Mouse (Mus musculus): ENCODE measurements around the gene Vmn1r21. TPM values are rescaled to one million over a fixed set of nuclear protein-coding genes. Genes with fewer than 3 reads are reported as not detected.

Gene Vmn1r21
- total and polyA plus RNA-seq, 2 experiments from 2014 or later = not detected

DNA sequence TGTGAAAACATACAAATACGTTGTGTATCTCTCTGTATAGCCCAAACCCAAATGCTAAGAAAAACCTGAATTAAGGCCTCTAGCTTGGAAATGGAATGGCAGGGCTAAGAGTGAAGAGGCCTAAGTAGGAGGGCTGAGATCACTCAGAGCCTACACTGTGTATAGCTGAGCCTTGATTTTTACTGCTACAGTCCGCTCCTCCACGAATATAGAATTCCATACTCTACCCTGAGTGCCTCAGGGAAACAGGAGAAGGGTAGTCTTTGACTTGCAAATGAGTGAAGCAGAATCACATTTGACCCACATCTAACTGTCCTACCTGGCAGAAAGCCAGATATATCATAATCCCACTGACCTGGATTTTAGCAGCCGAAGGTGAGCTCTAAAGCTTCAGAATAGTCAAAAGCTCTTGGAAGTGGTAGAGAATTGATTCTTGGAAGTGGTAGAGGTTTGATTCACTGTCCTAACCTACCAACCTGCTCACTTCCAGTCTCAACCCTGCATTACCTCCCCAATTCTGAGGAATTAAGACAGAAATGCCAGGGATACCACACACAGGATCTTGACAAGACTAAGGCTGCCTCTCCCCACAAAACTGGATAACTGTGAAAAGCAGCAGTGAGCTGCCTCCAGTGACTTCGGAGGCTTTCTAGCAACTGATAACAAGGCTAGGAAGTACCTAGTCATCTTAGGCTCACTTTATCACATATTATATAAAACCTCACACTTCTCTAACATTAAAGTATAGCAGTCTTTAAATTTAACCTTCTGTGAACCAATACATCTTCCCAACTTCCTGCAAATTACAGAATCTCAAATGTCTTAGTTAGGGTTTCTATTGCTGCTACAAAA is 44.7 kb downstream of the Vmn1r21 start:
- DNase-seq (ENCODE audit: low spot score) = no peak
- no peak overlapping the region for H3K4me2 ChIP-seq (ENCODE audit: low read depth, low read length, poor library complexity, severe bottlenecking)
- H3K36me3 ChIP-seq (ENCODE audit: insufficient read depth, low read length) = peaks cover 2% of the 10 kb centered on the region; the same call in 1 of the 2 replicates
- no peaks in the 10 kb centered on the region for H3K27me3 ChIP-seq (ENCODE audit: insufficient read depth, low read length)
- no peak for ATAC-seq (ENCODE audit: low FRiP score)
- TF ChIP-seq CTCF (IDR thresholded peaks at IDR 0.05) = no peak
- WGBS = 76% methylated on average over 5 of the region's 5 CpGs
- H3K27ac ChIP-seq (ENCODE audit: low read depth, low read length) = no peak overlapping the region
- H3K4me1 ChIP-seq (ENCODE audit: insufficient read depth, low read length) = no peaks in the 10 kb centered on the region
- no peaks in the 10 kb centered on the region for H3K9me3 ChIP-seq (ENCODE audit: low read length)
- no peak overlapping the region for H3K9ac ChIP-seq (replicated peaks; ENCODE audit: low read length, poor library complexity, severe bottlenecking)
- H3K4me3 ChIP-seq (ENCODE audit: low read depth, low read length) = no peak overlapping the region

DNA sequence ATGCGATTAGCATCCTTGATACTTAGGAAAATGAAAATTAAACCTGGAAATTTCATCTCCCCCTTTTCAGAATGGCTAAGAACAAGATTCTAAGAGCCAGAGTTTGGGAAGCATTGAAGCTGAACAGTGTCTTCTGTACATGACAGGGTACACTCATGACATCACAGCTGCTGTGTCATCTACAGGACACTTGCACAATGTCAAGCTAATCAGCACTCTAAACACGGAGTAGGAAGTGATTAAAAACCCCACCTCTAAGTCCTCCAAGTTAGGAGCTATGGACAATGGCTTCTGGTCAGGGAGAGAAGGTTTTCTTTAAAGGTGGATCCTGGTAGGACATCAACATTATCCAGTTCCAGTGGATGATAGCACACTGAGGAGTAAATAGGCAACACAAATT is 47.0 kb downstream of the Vmn1r21 start:
- no peaks in the 10 kb centered on the region for H3K27me3 ChIP-seq (ENCODE audit: insufficient read depth, low read length)
- no peak for TF ChIP-seq CTCF (IDR thresholded peaks at IDR 0.05)
- H3K36me3 ChIP-seq (ENCODE audit: insufficient read depth, low read length) = peaks cover 2% of the 10 kb centered on the region; the same call in 1 of the 2 replicates
- no peaks in the 10 kb centered on the region for H3K9me3 ChIP-seq (ENCODE audit: low read length)
- no peak overlapping the region for H3K9ac ChIP-seq (replicated peaks; ENCODE audit: low read length, poor library complexity, severe bottlenecking)
- DNase-seq (ENCODE audit: low spot score) (no peak), ATAC-seq (ENCODE audit: low FRiP score) (no peak)
- no peak overlapping the region for H3K4me3 ChIP-seq (ENCODE audit: low read depth, low read length)
- no peaks in the 10 kb centered on the region for H3K4me1 ChIP-seq (ENCODE audit: insufficient read depth, low read length)
- 85% methylated on average over 2 of the region's 2 CpGs for WGBS
- no peak overlapping the region for H3K4me2 ChIP-seq (ENCODE audit: low read depth, low read length, poor library complexity, severe bottlenecking)
- H3K27ac ChIP-seq (ENCODE audit: low read depth, low read length) = no peak overlapping the region

DNA sequence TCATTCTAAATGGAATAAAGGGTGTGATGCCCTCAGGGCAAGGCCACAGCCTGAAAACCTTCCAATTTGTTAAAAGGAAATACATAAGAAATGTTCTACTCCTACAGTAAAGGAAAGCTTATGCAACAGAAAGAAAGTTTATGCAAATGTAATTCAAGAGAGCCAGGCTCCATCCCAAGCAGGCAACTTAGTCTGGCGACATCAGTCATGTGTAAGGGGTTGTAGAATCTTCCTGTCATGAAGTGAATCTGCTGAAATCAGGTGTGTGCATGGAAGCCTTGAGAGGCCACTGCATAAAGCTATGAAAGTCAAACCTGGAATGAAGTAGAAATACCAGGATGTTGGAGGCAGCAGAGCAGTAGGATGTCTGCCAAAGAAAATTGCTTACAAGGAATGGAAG is 51.2 kb downstream of the Vmn1r21 start:
- H3K27ac ChIP-seq (ENCODE audit: low read depth, low read length) = no peak overlapping the region
- no peak overlapping the region for H3K4me3 ChIP-seq (ENCODE audit: low read depth, low read length)
- H3K27me3 ChIP-seq (ENCODE audit: insufficient read depth, low read length) = no peaks in the 10 kb centered on the region
- DNase-seq (ENCODE audit: low spot score) = no peak
- no peak for ATAC-seq (ENCODE audit: low FRiP score)
- no peak overlapping the region for H3K9ac ChIP-seq (replicated peaks; ENCODE audit: low read length, poor library complexity, severe bottlenecking)
- no peaks in the 10 kb centered on the region for H3K36me3 ChIP-seq (ENCODE audit: insufficient read depth, low read length)
- no peaks in the 10 kb centered on the region for H3K9me3 ChIP-seq (ENCODE audit: low read length)
- TF ChIP-seq CTCF (IDR thresholded peaks at IDR 0.05) = no peak
- 78% methylated on average over 1 of the region's 1 CpGs for WGBS
- H3K4me2 ChIP-seq (ENCODE audit: low read depth, low read length, poor library complexity, severe bottlenecking) = no peak overlapping the region
- no peaks in the 10 kb centered on the region for H3K4me1 ChIP-seq (ENCODE audit: insufficient read depth, low read length)

DNA sequence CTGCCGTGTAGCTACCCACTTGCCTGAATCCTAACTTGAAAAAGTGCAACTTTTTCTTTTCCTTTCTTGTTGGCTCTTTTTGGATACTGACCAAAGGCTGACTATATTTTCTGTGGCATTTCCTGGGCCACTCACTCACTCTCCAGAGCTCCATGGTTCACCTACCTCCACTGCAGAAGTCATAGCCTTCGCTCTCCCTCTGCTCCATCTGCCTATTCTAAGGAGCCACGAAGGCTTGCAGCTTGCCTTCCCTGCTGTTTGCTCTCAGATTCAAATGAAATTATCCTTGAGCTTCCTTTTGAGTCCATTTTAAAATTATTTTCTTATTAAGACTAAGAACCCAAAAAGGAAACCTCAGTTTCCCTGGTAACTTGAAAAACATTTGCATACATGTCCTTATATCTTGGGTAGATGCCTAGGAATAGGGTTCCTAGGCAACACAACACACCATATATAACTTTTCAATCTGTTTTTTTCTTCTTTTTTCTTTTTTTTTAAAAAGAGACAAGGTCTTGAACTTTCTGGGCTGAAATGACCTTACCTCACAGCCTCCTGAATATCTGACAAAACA is 53.2 kb downstream of the Vmn1r21 start:
- Histone ChIP-seq H3K27ac (ENCODE audit: low read depth, low read length) (no peak overlapping the region), H3K4me3 (ENCODE audit: low read depth, low read length) (no peak overlapping the region), H3K9ac (replicated peaks; ENCODE audit: low read length, poor library complexity, severe bottlenecking) (no peak overlapping the region), H3K36me3 (ENCODE audit: insufficient read depth, low read length) (no peaks in the 10 kb centered on the region), H3K27me3 (ENCODE audit: insufficient read depth, low read length) (no peaks in the 10 kb centered on the region), H3K9me3 (ENCODE audit: low read length) (no peaks in the 10 kb centered on the region), H3K4me1 (ENCODE audit: insufficient read depth, low read length) (no peaks in the 10 kb centered on the region), H3K4me2 (ENCODE audit: low read depth, low read length, poor library complexity, severe bottlenecking) (no peak overlapping the region)
- TF ChIP-seq CTCF (IDR thresholded peaks at IDR 0.05) = no peak
- 88% methylated on average over 3 of the region's 3 CpGs for WGBS
- DNase-seq (ENCODE audit: low spot score) = no peak
- no peak for ATAC-seq (ENCODE audit: low FRiP score)

DNA sequence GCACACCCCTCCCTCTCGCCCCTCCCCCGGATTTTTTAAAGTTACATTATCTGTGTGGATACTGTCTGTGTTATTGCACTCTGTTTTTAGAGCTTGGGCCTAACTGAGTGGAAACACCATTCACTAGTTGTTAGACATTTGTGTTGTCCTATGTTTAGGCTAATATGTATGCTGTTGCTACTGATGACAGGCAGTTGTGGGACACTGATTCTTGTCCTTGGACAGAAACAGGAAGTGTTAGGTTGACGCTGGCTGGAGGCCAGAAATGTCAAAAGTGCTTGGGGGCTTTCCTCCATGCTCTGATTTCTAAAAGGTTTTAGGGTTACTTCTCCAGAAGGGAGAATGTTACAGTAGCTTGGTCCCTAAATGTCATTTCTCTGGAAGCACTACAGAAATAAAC is 54.3 kb downstream of the Vmn1r21 start:
- Histone ChIP-seq H3K4me1 (ENCODE audit: insufficient read depth, low read length) (no peaks in the 10 kb centered on the region), H3K4me3 (ENCODE audit: low read depth, low read length) (no peak overlapping the region), H3K4me2 (ENCODE audit: low read depth, low read length, poor library complexity, severe bottlenecking) (no peak overlapping the region), H3K9ac (replicated peaks; ENCODE audit: low read length, poor library complexity, severe bottlenecking) (no peak overlapping the region), H3K9me3 (ENCODE audit: low read length) (no peaks in the 10 kb centered on the region), H3K36me3 (ENCODE audit: insufficient read depth, low read length) (no peaks in the 10 kb centered on the region), H3K27ac (ENCODE audit: low read depth, low read length) (no peak overlapping the region), H3K27me3 (ENCODE audit: insufficient read depth, low read length) (no peaks in the 10 kb centered on the region)
- no peak for TF ChIP-seq CTCF (IDR thresholded peaks at IDR 0.05)
- WGBS = 58% methylated on average over 3 of the region's 3 CpGs
- ATAC-seq (ENCODE audit: low FRiP score) (no peak), DNase-seq (ENCODE audit: low spot score) (no peak)

Other genes starting within 250 kb of the Vmn1r21 start
- gene Pyurf, start 158.3 kb downstream of the Vmn1r21 start, total RNA-seq (2014; rRNA removed) = 13.7 and 14.9 TPM in 2 replicates
- gene Pyurf, start 158.3 kb downstream of the Vmn1r21 start, polyA plus RNA-seq (2015; fragmentation: Nextera tagmentation; extraction: Ambion mirVana) = 13.3 and 14.3 TPM in 2 replicates
- 112 and 114 TPM in 2 replicates for gene Lancl2, start 147.8 kb downstream of the Vmn1r21 start, total RNA-seq (2014; rRNA removed)
- gene Lancl2, start 147.8 kb downstream of the Vmn1r21 start, polyA plus RNA-seq (2015; fragmentation: Nextera tagmentation; extraction: Ambion mirVana) = 89.5 and 94.1 TPM in 2 replicates
- gene Vopp1, start 25.2 kb downstream of the Vmn1r21 start, total RNA-seq (2014; rRNA removed) = 269 and 319 TPM in 2 replicates
- 182 and 188 TPM in 2 replicates for gene Vopp1, start 25.2 kb downstream of the Vmn1r21 start, polyA plus RNA-seq (2015; fragmentation: Nextera tagmentation; extraction: Ambion mirVana)
- not detected in 2 replicates for gene Vmn1r22, start 57.7 kb upstream of the Vmn1r21 start, total RNA-seq (2014; rRNA removed)
- gene Vmn1r22, start 57.7 kb upstream of the Vmn1r21 start, polyA plus RNA-seq (2015; fragmentation: Nextera tagmentation; extraction: Ambion mirVana) = not detected in 2 replicates
- not detected in 2 replicates for gene Vmn1r23, start 76.5 kb upstream of the Vmn1r21 start, total RNA-seq (2014; rRNA removed)
- gene Vmn1r23, start 76.5 kb upstream of the Vmn1r21 start, polyA plus RNA-seq (2015; fragmentation: Nextera tagmentation; extraction: Ambion mirVana) = not detected in 2 replicates
- not detected in 2 replicates for gene Vmn1r24, start 111.2 kb upstream of the Vmn1r21 start, total RNA-seq (2014; rRNA removed)
- gene Vmn1r24, start 111.2 kb upstream of the Vmn1r21 start, polyA plus RNA-seq (2015; fragmentation: Nextera tagmentation; extraction: Ambion mirVana) = not detected in 2 replicates
- not detected in 2 replicates for gene Vmn1r25, start 130.5 kb upstream of the Vmn1r21 start, total RNA-seq (2014; rRNA removed)
- gene Vmn1r25, start 130.5 kb upstream of the Vmn1r21 start, polyA plus RNA-seq (2015; fragmentation: Nextera tagmentation; extraction: Ambion mirVana) = not detected in 2 replicates
- not detected in 2 replicates for gene Vmn1r26, start 164.8 kb upstream of the Vmn1r21 start, total RNA-seq (2014; rRNA removed)
- gene Vmn1r26, start 164.8 kb upstream of the Vmn1r21 start, polyA plus RNA-seq (2015; fragmentation: Nextera tagmentation; extraction: Ambion mirVana) = not detected in 2 replicates

All from midbrain, postnatal 0 days (tissue).